Mouse (Mus musculus): Measurements from ENCODE around the gene Pef1. TPM values are rescaled to one million over a fixed set of nuclear protein-coding genes. Genes with fewer than 3 reads are reported as not detected.

The Pef1 gene
- polyA plus RNA-seq, 1 experiment from 2014 or later, result 67.8 TPM

Other genes starting within 250 kb of the Pef1 start
- gene Spocd1, start 173.3 kb upstream of the Pef1 start, polyA plus RNA-seq (2014; fragmentation: Nextera tagmentation; extraction: Ambion mirVana), result not detected in 2 replicates
- 2.1 and 2.2 TPM in 2 replicates for gene Adgrb2, start 117.7 kb upstream of the Pef1 start, polyA plus RNA-seq (2014; fragmentation: Nextera tagmentation; extraction: Ambion mirVana)
- 5.6 and 8.9 TPM in 2 replicates for gene Col16a1, start 54.7 kb upstream of the Pef1 start, polyA plus RNA-seq (2014; fragmentation: Nextera tagmentation; extraction: Ambion mirVana)
- gene Hcrtr1, start 36.8 kb downstream of the Pef1 start, polyA plus RNA-seq (2014; fragmentation: Nextera tagmentation; extraction: Ambion mirVana), result 0.11 and 0.31 TPM in 2 replicates
- 6.4 and 8.2 TPM in 2 replicates for gene Tinagl1, start 72.6 kb downstream of the Pef1 start, polyA plus RNA-seq (2014; fragmentation: Nextera tagmentation; extraction: Ambion mirVana)
- gene Gm853, start 119.8 kb downstream of the Pef1 start, polyA plus RNA-seq (2014; fragmentation: Nextera tagmentation; extraction: Ambion mirVana), result not detected in 2 replicates
- gene Serinc2, start 176.6 kb downstream of the Pef1 start, polyA plus RNA-seq (2014; fragmentation: Nextera tagmentation; extraction: Ambion mirVana), result 82.7 and 98.5 TPM in 2 replicates
- gene Fabp3, start 206.0 kb downstream of the Pef1 start, polyA plus RNA-seq (2014; fragmentation: Nextera tagmentation; extraction: Ambion mirVana), result 12.4 and 15.9 TPM in 2 replicates
- gene Gm10570, start 206.1 kb downstream of the Pef1 start, polyA plus RNA-seq (2014; fragmentation: Nextera tagmentation; extraction: Ambion mirVana), result 0.46 TPM in 1 of 2 replicates, not detected in the other